Mouse (Mus musculus) thymus, adult 2 months (tissue): Measurements from ENCODE around the gene Prkra.

Source experiments
- CTCF ChIP-seq: fragments of 200-500 bp; IDR thresholded peaks from 2 replicates; pipeline ENCODE4 v1.5.1; 2012; ENCODE audit warnings: mild to moderate bottlenecking, control low read depth, low read length, moderate library complexity, borderline replicate concordance; ENCODE audit not compliant: control insufficient read depth, poor library complexity, insufficient read depth; ENCODE audit errors: extremely low read depth
- POLR2A ChIP-seq: fragments of 200-500 bp; IDR thresholded peaks from 2 replicates; pipeline ENCODE4 v1.6.1; 2012; ENCODE audit warnings: mild to moderate bottlenecking, low read length, control low read depth, moderate library complexity; ENCODE audit not compliant: control insufficient read depth, poor library complexity, insufficient read depth; ENCODE audit errors: extremely low read depth

DNA sequence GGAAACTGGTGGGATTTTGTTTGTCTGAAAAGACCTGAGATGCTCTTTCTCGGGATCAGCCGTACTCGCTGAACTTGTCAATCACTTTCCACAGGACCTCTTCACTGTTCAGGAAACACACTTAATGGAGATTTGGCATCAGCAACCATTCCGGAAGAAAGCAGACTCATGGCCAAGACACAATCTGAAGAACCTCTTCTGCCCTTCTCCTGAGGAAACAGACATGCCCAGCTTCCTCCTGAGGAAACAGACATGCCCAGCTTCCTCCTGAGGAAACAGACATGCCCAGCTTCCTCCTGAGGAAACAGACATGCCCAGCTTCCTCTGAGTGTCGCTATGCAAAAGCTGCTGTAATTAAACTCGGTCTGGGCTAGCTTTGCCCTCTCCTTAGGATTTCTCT, 47.5 kb upstream of the Prkra start:
- TF ChIP-seq CTCF (no peak), POLR2A (no peak)
